Comparison of ENCODE assay signal across 8 mouse cellular contexts in genomic region chr6:126848712-126849704, GRCm38 (mm10). TPM values are rescaled to one million over a fixed set of nuclear protein-coding genes. Genes with fewer than 3 reads are reported as not detected.
DNase-seq lines count a peak whose midpoint lies in the region; ATAC-seq and TF ChIP-seq lines count a peak whose summit lies in the region.

Ndufa9 (minus strand) TSS chr6:126849136.

- no peaks in the 10 kb centered on the region for H3K27me3 ChIP-seq in embryonic facial prominence, embryonic 14.5 days (replicated peaks; ENCODE audit: control insufficient read depth, insufficient read depth, low read length)
- no peaks in the 10 kb centered on the region for H3K27me3 ChIP-seq in heart, adult 2 months (ENCODE audit: control insufficient read depth, insufficient read depth, low read length)
- peaks cover 5% of the 10 kb centered on the region; the same call in 1 of the 2 replicates for H3K27me3 ChIP-seq in limb, embryonic 13.5 days
- H3K27me3 ChIP-seq in midbrain, embryonic 16.5 days (ENCODE audit: control insufficient read depth, insufficient read depth, low read depth, low read length) = no peaks in the 10 kb centered on the region; the same call in 1 of the 2 replicates

- peak within 1 kb of the TSS; percentile 87 for H3K4me2 ChIP-seq in embryonic facial prominence, embryonic 14.5 days (ENCODE audit: low read depth, low read length)
- H3K4me2 ChIP-seq in limb, embryonic 13.5 days (replicated peaks) = peak within 1 kb of the TSS; percentile 86
- H3K4me2 ChIP-seq in midbrain, embryonic 16.5 days (ENCODE audit: low read length) = peak within 1 kb of the TSS; percentile 76

- intact Hi-C loops in heart, adult 2 months (cut with DNase I) = loop anchor here (2.0 kb wide), 1 partner anchor 90 kb away; the partner anchor contains the start of genes D6Wsu163e and Rad51ap1

- H3K79me2 ChIP-seq in heart, adult 2 months (replicated peaks; ENCODE audit: control insufficient read depth, insufficient read depth, low read length) = peaks cover 2% of the 10 kb centered on the region; the same call in 1 of the 2 replicates

- peak within 1 kb of the TSS; percentile 84 for H3K4me3 ChIP-seq in embryonic facial prominence, embryonic 14.5 days (ENCODE audit: low read depth, low read length)
- H3K4me3 ChIP-seq in heart, adult 2 months = peak within 1 kb of the TSS; percentile 61
- peak within 1 kb of the TSS; percentile 71 for H3K4me3 ChIP-seq in limb, embryonic 13.5 days
- peak within 1 kb of the TSS; percentile 83 for H3K4me3 ChIP-seq in midbrain, embryonic 16.5 days (ENCODE audit: low read depth, low read length)

- H3K36me3 ChIP-seq in embryonic facial prominence, embryonic 14.5 days (ENCODE audit: control insufficient read depth, insufficient read depth, low read length) = peaks cover 4% of the 10 kb centered on the region; the same call in 1 of the 2 replicates
- H3K36me3 ChIP-seq in heart, adult 2 months (ENCODE audit: control insufficient read depth, insufficient read depth, low read length) = peaks cover 7% of the 10 kb centered on the region
- peaks cover 6% of the 10 kb centered on the region for H3K36me3 ChIP-seq in limb, embryonic 13.5 days
- no peaks in the 10 kb centered on the region for H3K36me3 ChIP-seq in midbrain, embryonic 16.5 days (ENCODE audit: control insufficient read depth, insufficient read depth, low read length)

- peak; percentile 95 for DNase-seq in 3T3-L1 (ENCODE audit: low read depth, low spot score)
- DNase-seq in adrenal gland, postnatal 4 days (ENCODE audit: low spot score in 2 of 2) = peak; percentile 90 to 94
- peak; percentile 96 for DNase-seq in embryonic facial prominence, embryonic 14.5 days (ENCODE audit: low spot score)
- peak; percentile 93 to 97 for DNase-seq in heart, adult 2 months
- DNase-seq in kidney, adult 8-10 months = peak; percentile 94 to 97
- DNase-seq in spleen, postnatal 10 days (ENCODE audit: low spot score in 2 of 2) = peak; percentile 89 to 95

- no peak for TF ChIP-seq CTCF in heart, adult 2 months (IDR thresholded peaks at IDR 0.05)

- H3K27ac ChIP-seq in embryonic facial prominence, embryonic 14.5 days (replicated peaks; ENCODE audit: low read depth, low read length) = peak within 1 kb of the TSS; percentile 7; the same call in 1 of the 2 replicates
- peak within 1 kb of the TSS; percentile 85 for H3K27ac ChIP-seq in heart, adult 2 months
- H3K27ac ChIP-seq in limb, embryonic 13.5 days = no peak within 1 kb of the TSS
- H3K27ac ChIP-seq in midbrain, embryonic 16.5 days (ENCODE audit: low read length) = peak within 1 kb of the TSS; percentile 80

- TF ChIP-seq EP300 in heart, adult 2 months (IDR thresholded peaks at IDR 0.05; ENCODE audit: insufficient read depth, low read depth, low read length) = peak; percentile 65

- peaks cover 15% of the 10 kb centered on the region for H3K4me1 ChIP-seq in embryonic facial prominence, embryonic 14.5 days (ENCODE audit: control insufficient read depth, insufficient read depth, low read length)
- peaks cover 3% of the 10 kb centered on the region for H3K4me1 ChIP-seq in heart, adult 2 months (ENCODE audit: control insufficient read depth, insufficient read depth, low read length)
- peaks cover 17% of the 10 kb centered on the region for H3K4me1 ChIP-seq in limb, embryonic 13.5 days
- H3K4me1 ChIP-seq in midbrain, embryonic 16.5 days (ENCODE audit: control insufficient read depth, insufficient read depth, low read length) = peaks cover 14% of the 10 kb centered on the region

- H3K9ac ChIP-seq in embryonic facial prominence, embryonic 14.5 days (ENCODE audit: low read depth, low read length) = peak within 1 kb of the TSS; percentile 85
- peak within 1 kb of the TSS; percentile 77 for H3K9ac ChIP-seq in heart, adult 2 months (ENCODE audit: low read depth, low read length)
- peak within 1 kb of the TSS; percentile 86 for H3K9ac ChIP-seq in limb, embryonic 13.5 days
- peak within 1 kb of the TSS; percentile 87 for H3K9ac ChIP-seq in midbrain, embryonic 16.5 days (ENCODE audit: low read depth, low read length)

- TF ChIP-seq POLR2A in heart, adult 2 months (IDR thresholded peaks at IDR 0.05; ENCODE audit: insufficient read depth, low read depth, low read length) = peak; percentile 84

- H3K9me3 ChIP-seq in embryonic facial prominence, embryonic 14.5 days (ENCODE audit: control insufficient read depth, low read length) = no peaks in the 10 kb centered on the region
- no peaks in the 10 kb centered on the region for H3K9me3 ChIP-seq in limb, embryonic 13.5 days
- no peaks in the 10 kb centered on the region for H3K9me3 ChIP-seq in midbrain, embryonic 16.5 days (replicated peaks; ENCODE audit: control insufficient read depth, low read length, poor library complexity, severe bottlenecking)

- 7% methylated on average over 46 of the region's 46 CpGs for WGBS in embryonic facial prominence, embryonic 14.5 days
- 5% methylated on average over 46 of the region's 46 CpGs for WGBS in heart, adult 2 months
- 8% methylated on average over 46 of the region's 46 CpGs for WGBS in limb, embryonic 13.5 days
- WGBS in midbrain, embryonic 16.5 days = 6% methylated on average over 46 of the region's 46 CpGs

- peak; percentile 90 for ATAC-seq in embryonic facial prominence, embryonic 14.5 days (ENCODE audit: low read depth)
- ATAC-seq in limb, embryonic 13.5 days (ENCODE audit: low FRiP score, low read depth) = peak; percentile 84
- peak; percentile 94 for ATAC-seq in midbrain, embryonic 16.5 days

RNA-seq across cellular contexts. Expression of gene Ndufa9, which starts in this region (rescaled TPM):
- total RNA-seq in adrenal gland, postnatal 4 days (2021) = 100 to 1,000 TPM; 176 to 196 TPM
- 186 and 187 TPM in 2 replicates for polyA plus RNA-seq in embryonic facial prominence, embryonic 14.5 days (2014; fragmentation: Nextera tagmentation; extraction: Ambion mirVana)
- 100 to 1,000 TPM; 667 to 776 TPM for total RNA-seq in heart, adult 2 months (2021)
- 522 and 660 TPM in 2 replicates for polyA plus RNA-seq in heart, adult 2 months (2012; rRNA removed)
- 186 and 195 TPM in 2 replicates for polyA plus RNA-seq in limb, embryonic 13.5 days (2015; fragmentation: Nextera tagmentation; extraction: Ambion mirVana)
- polyA plus RNA-seq in midbrain, embryonic 16.5 days (2015; fragmentation: Nextera tagmentation; extraction: Ambion mirVana) = 176 and 185 TPM in 2 replicates
